Mouse (Mus musculus): ENCODE data around the gene Fam227a.

The Fam227a gene

DNA sequence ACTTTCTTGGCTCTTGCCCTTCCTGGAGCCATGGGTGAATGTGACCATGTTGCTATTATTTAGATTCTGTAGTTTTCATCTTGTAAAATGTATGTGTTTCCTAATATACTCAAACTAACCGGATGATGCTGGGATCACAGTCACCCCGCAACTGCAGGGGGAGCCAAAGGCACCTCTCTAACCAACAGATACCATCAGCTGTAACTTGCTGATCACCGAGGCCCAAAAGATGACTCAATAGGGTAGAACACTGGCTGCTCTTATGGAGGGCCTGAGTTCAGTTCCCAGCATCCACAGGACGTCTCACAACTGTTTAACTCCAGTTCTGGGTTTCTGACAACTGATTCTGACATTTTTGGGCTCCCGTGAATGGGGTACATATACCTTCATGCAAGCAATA is 42.0 kb downstream of the Fam227a start:
- no peak for DNase-seq (ENCODE audit: low spot score)

- DNase-seq (ENCODE audit: low spot score), result no peak
Measured at GRCm38 (mm10) chr15:79615501-79615900, 43.3 kb downstream of the Fam227a start.

DNA sequence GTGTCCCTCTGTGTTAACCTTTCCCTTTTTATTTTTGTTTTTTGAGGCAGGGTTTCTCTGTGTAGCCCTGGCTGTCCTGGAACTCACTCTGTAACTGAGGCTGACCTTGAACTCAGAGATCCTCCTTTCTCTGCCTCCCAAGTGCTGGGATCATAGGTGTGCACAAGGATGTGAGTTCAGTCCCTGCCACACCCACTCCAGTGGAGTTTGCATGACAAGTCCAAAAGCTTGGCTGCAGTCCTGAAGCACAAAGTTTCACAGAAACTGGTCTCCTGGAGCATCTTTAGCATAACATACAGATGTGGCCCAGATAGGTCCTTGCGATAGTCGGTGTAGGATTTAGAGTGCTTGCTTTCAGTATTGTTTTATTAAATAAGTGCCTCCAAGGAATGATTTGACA is 49.5 kb downstream of the Fam227a start:
- no peak for DNase-seq (ENCODE audit: low spot score)

DNA sequence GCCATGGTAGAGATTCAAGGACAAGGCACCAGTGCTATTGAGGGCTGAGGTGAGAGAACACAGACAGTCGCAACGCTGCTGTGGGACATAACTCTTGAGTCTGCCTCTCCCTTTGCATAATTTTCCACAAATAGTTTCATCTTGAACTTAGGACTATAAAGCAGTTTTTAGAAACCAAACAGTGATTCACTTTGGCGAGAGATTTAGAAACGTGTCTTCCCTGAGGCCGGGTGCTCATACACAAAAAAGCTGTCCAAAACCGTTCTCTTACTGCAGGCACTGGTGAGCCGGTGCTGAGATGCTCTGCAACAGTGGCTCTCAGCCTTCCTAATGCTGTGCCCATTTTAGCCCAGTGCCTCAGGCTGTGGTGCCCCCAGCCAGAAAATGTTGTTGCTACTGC is 50.5 kb downstream of the Fam227a start:
- no peak for DNase-seq (ENCODE audit: low spot score)

DNA sequence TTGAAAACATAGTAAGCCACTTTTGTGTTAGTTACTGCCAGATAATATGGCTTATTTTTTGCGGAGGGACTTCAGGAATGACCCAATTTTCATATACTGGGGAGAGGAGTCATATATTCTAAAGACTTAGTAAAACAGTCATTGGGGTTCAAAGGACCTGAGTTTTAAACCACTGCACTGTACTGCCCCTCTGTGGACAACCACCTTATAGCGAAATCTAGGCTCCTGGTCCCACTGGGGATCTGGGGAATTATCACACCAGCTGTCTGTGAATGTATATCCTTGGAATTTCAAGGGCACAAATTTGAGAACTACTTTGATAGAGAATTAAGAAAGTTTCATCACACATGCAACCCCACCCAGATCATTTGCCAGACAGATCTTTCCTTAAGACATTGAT is 51.0 kb downstream of the Fam227a start:
- peak; percentile 57 for DNase-seq (ENCODE audit: low spot score)

DNA sequence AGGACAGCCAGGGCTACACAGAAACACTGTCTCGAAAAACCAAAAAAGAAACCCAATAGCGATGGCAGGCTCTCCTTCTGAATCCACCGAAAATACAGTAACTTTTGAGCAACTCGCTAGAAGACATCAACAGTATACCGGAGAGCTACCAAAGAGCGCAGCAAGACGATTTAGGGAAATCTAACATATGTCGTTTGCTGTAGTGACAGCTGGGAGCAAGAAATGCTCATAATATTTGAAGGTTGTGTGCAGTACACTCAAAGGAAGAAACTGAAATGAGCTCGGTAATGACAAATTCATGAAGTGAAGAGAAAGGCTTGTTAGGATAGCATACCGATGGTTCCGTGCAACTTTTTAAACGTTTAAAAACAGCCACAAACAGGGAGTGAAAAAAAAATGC is 52.6 kb downstream of the Fam227a start:
- no peak for DNase-seq (ENCODE audit: low spot score)

- DNase-seq (ENCODE audit: low spot score), result peak; percentile 32
Measured at GRCm38 (mm10) chr15:79604990-79605665, 53.6 kb downstream of the Fam227a start, which contains the start of gene Dmc1. Gene Dmc1 (minus strand): TSS chr15:79605109.

DNA sequence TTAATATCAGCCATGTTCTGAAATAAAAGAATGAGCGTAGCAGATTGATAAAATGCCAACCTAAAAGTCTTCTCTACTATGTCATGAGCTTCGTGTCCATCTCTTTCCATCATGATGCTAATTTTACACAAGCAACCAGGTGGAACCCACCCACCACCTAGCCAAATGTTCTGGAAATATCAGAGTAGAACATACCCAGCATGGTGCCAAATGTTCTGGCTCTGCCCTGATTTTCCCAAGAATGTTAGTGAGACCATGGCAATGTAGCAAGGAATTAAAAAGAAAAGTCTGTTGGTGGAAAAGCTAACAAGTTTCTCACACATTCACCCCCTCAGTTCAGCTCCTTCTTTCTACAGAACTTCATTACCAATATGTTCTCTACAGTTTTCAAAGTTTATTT is 58.6 kb downstream of the Fam227a start:
- DNase-seq (ENCODE audit: low spot score), result no peak

DNA sequence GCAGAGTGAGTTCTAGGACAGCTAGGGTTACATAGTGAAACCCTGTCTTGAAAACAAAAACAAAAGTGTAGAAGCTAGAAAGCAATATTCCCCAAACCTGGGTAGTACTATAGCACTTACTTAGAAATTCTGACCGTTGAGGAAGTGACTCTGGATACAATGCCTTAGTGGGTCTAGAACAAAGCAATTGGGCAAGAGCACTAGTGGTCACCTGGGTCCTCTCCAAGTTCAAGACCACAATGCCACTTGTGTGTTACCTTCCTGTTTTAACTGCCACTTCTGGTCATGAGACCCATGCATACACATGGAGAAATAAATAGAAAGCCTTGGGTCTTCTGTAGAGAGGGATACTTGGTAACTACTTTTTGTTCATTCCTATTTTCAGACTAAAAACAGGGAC is 60.0 kb downstream of the Fam227a start:
- no peak for DNase-seq (ENCODE audit: low spot score)

DNA sequence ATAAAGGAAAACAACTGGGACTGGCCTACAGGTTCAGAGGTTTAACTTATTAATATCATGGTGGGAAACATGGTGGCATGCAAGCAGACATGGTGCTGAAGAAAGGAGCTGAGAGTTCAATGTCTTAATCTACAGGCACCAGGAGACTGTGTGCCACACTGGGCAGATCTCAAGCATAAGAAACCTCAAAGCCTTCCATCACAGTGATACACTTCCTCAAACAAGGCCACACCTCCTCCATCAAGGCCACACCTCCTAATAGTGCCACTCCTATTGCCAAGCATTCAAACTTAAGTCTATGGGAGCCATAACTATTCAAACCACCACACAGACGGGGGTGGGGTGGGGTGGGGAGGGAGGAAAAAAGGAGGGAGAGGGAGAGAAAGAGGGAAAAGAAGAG is 77.2 kb downstream of the Fam227a start:
- no peak for DNase-seq (ENCODE audit: low spot score)

DNA sequence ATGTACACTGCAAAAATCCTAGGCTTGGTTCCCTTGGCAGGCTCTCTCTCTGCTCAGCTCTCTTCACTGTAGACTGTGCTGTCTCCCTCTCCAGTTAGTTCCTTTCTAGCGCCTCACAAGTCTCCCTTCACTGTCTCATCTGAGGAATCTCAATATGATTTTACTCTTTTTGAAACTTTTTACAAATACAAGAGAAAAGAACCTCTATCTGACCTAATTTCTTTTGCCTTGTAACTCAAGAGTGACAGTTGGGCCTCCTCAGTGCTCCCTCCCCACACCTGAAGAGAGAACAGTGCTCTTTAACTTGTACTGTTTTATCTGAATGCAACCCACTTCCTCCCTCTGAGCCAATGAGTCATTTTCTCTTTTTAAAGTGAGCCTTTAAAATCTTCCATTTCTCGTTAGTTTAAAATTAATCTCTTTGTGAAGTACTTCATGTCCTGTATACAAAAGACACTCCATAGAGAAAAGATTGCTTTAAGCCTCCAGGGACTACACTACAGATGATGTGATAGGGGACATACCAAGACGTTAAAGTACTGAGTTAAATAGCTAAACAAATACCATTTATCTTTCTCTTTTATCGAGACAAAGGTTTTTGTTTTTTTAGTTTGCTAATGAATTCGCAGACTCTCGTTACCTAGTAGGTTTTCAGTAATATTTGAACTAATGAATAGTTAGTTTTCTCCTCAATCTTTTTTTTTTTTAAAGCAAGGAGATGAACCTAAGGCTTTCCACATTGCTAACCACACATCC is 80.9 kb downstream of the Fam227a start:
- no peak for DNase-seq (ENCODE audit: low spot score)

GRCm38 (mm10) chr15:79576947-79577346 is 81.8 kb downstream of the Fam227a start:
- no peak for DNase-seq (ENCODE audit: low spot score)

- DNase-seq (ENCODE audit: low spot score), result no peak
Measured at GRCm38 (mm10) chr15:79575543-79576222, 83.1 kb downstream of the Fam227a start.

DNA sequence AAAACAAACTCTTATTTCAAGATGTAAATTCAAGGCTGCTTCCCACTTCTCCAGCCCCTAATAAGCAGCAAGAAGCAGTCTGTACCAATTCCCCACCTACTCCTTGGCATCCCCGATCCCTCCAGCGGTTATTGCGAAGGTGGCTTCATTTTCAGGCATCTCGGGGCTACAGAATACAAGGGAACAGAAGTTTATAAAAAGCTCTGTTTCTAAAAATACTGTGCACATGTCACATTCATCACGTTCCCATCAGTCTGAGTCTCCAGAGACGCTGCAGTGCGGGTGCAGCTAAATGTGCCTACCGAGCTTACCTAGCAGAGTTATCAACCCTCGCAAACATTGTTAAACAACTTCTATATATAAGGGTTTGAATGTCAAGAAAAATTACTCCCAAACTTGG is 96.3 kb downstream of the Fam227a start:
- DNase-seq (ENCODE audit: low spot score), result no peak

DNA sequence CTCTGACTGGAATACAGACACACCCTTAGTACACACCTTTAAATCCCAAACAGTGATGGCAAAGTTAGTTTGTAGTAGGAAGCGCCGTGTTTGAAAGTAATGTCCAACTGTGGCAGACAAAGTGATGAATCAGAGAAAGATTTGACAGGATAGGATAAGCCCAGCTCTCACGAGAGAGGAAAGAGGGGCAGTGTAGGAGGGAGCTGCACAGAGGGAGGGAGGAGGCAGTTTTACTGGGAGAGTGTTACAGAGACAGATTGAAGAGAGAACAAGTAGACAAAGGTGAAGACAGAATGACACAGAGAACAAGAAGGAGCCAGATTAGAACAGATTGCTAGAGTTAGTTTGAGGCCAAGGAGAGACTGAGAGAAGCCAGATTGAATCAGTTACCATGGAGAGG is 99.1 kb downstream of the Fam227a start:
- DNase-seq (ENCODE audit: low spot score), result no peak

All from retina, embryonic 14.5 days (tissue).